8 mouse cellular contexts compared by ENCODE assay signal in the genomic region with DNA sequence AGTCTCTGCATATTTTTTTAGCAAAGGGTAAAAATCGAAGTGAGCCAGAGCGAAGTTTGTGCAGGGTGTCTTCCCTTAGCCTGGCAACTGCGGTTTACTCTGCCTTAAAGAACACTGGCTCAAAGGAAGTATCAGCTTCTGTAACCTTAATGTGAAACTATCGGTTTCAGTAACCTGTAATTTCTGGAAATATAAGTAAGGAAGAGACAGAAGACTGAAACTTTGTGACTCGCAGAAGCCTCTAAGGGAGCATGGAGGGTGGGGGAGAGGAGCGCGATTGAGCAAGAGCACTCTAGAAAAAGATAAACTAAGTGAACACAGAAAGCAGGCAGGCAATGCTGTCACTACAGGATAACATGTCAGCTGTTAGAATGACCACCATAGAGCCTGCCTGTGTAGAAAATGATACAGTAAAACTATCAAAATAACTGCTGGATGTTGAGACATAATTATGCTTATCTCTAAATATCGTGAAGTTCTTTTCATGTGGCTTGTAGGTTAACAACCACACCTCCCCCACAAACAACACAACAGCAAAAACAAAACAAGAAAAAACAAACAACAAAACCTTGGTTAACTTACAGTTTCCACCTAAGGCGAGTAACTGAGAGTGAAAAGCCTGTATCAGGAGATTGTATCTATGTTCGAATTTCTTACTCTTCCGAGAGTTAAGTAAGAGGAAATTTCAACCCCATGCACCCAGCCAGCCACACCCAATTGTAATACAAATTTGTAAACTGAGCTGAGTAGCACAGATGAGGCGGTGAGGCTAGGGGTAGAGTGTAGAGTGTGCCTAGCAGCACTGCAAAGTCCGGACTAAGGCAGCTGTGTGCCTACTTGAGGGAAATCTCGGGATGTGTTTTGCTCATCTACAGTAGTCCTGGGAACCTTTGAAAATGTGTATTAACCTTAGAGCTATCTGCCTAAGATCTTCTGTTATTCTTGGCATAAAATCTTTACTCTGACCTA. TPM values are rescaled to one million over a fixed set of nuclear protein-coding genes. Genes with fewer than 3 reads are reported as not detected.
DNase-seq lines count a peak whose midpoint lies in the region; ATAC-seq and TF ChIP-seq lines count a peak whose summit lies in the region.

No protein-coding gene starts in this region.

- peak overlapping the region; percentile 72 for H3K4me2 ChIP-seq in forebrain, embryonic 12.5 days

- no peak for TF ChIP-seq CTCF in gastrocnemius, adult 2 months (IDR thresholded peaks at IDR 0.05)

- no peak; the same call in 1 of the 2 replicates for ATAC-seq in forebrain, embryonic 12.5 days (ENCODE audit: low FRiP score)

- no peaks in the 10 kb centered on the region for H3K9me3 ChIP-seq in forebrain, embryonic 12.5 days

- peak overlapping the region; percentile 76 for H3K4me3 ChIP-seq in gastrocnemius, adult 2 months
- peak overlapping the region; percentile 53 for H3K4me3 ChIP-seq in forebrain, embryonic 12.5 days (replicated peaks)

- H3K9ac ChIP-seq in forebrain, embryonic 12.5 days, result peak overlapping the region; percentile 61

- DNase-seq in gastrocnemius, adult 2 months, result peak; percentile 25
- DNase-seq in gastrocnemius, adult 8-10 months (ENCODE audit: low spot score in 2 of 2), result no peak
- peak; percentile 33 for DNase-seq in MEL-GATA-1-ER (ENCODE audit: extremely low read depth, low read depth)
- DNase-seq in kidney, postnatal 10 days, result peak; percentile 19
- DNase-seq in mesoderm, embryonic 11.5 days (ENCODE audit: low read depth, low spot score), result peak; percentile 8
- no peak for DNase-seq in right cerebral cortex, postnatal 25 days
- no peak for DNase-seq in spleen, postnatal 4 days (ENCODE audit: low spot score in 2 of 2)

- intact Hi-C loops in gastrocnemius, adult 2 months (cut with DNase I), result no loop called here

- H3K4me1 ChIP-seq in forebrain, embryonic 12.5 days, result peaks cover 8% of the 10 kb centered on the region; the same call in 1 of the 2 replicates

- no peaks in the 10 kb centered on the region for H3K36me3 ChIP-seq in forebrain, embryonic 12.5 days (replicated peaks)

- WGBS in forebrain, embryonic 12.5 days, result 27% methylated on average over 14 of the region's 14 CpGs

- peak overlapping the region; percentile 96 for H3K27ac ChIP-seq in gastrocnemius, adult 2 months
- H3K27ac ChIP-seq in forebrain, embryonic 12.5 days, result peak overlapping the region; percentile 80

- H3K27me3 ChIP-seq in forebrain, embryonic 12.5 days, result no peaks in the 10 kb centered on the region

RNA-seq across cellular contexts. Expression of a gene that starts 0.9 kb away (rescaled TPM):
- 10 to 100 TPM in 1 of 2 experiments, 1 to 10 TPM in 1; 10.0 to 18.4 TPM for total RNA-seq in gastrocnemius, adult 2 months (2021)
- total RNA-seq in gastrocnemius, adult 8-10 months (2022), result 10 to 100 TPM; 14.0 to 16.6 (median 15.0) TPM
- 9.4 and 10.5 TPM in 2 replicates for polyA plus RNA-seq in forebrain, embryonic 12.5 days (2016; fragmentation: Nextera tagmentation; extraction: Ambion mirVana)

RNA-seq across cellular contexts. Expression of a gene that starts 36.8 kb away (rescaled TPM):
- 1 to 10 TPM; 3.6 to 4.1 TPM for total RNA-seq in gastrocnemius, adult 2 months (2021)
- total RNA-seq in gastrocnemius, adult 8-10 months (2022), result 1 to 10 TPM; 2.3 to 3.6 (median 3.0) TPM
- 7.6 and 9.0 TPM in 2 replicates for polyA plus RNA-seq in forebrain, embryonic 12.5 days (2016; fragmentation: Nextera tagmentation; extraction: Ambion mirVana)

RNA-seq across cellular contexts. Expression of a gene that starts 37.3 kb away (rescaled TPM):
- total RNA-seq in gastrocnemius, adult 2 months (2021), result 100 to 1,000 TPM in 1 of 2 experiments, 10 to 100 TPM in 1; 93.9 to 299 TPM
- total RNA-seq in gastrocnemius, adult 8-10 months (2022), result 100 to 1,000 TPM; 146 to 334 (median 250) TPM
- 27.7 and 36.6 TPM in 2 replicates for polyA plus RNA-seq in forebrain, embryonic 12.5 days (2016; fragmentation: Nextera tagmentation; extraction: Ambion mirVana)

RNA-seq across cellular contexts. Expression of a gene that starts 59.8 kb away (rescaled TPM):
- under 1 TPM; 0.59 to 0.61 TPM for total RNA-seq in gastrocnemius, adult 2 months (2021)
- total RNA-seq in gastrocnemius, adult 8-10 months (2022), result under 1 TPM in 3 of 4 experiments, not detected in 1; 0.36 to 0.56 (median 0.53) TPM
- 0.19 TPM in 2 replicates for polyA plus RNA-seq in forebrain, embryonic 12.5 days (2016; fragmentation: Nextera tagmentation; extraction: Ambion mirVana)

Comparison
In these comparisons a context has a peak if more than half of its experiments do, and no peak if none do; other contexts are left out.
1. DNase-seq: peak in gastrocnemius, adult 2 months (single experiment), MEL-GATA-1-ER (single experiment), kidney, postnatal 10 days (single experiment) and mesoderm, embryonic 11.5 days (single experiment); none in gastrocnemius, adult 8-10 months (0 of 2), right cerebral cortex, postnatal 25 days (single experiment) and spleen, postnatal 4 days (0 of 2).